Mouse (Mus musculus): ENCODE measurements around the gene Srrm4.

Gene Srrm4

GRCm38 (mm10) chr5:116552584-116552983 lies 39.0 kb downstream of the Srrm4 start:
- no peak for DNase-seq

GRCm38 (mm10) chr5:116545746-116546145 lies 45.9 kb downstream of the Srrm4 start:
- no peak for DNase-seq

GRCm38 (mm10) chr5:116542317-116542716 lies 49.3 kb downstream of the Srrm4 start:
- no peak for DNase-seq

- DNase-seq = no peak
Measured at GRCm38 (mm10) chr5:116541128-116541527, 50.5 kb downstream of the Srrm4 start.

GRCm38 (mm10) chr5:116539360-116539759 lies 52.3 kb downstream of the Srrm4 start:
- DNase-seq = no peak

- no peak for DNase-seq
Measured at GRCm38 (mm10) chr5:116538491-116538890, 53.1 kb downstream of the Srrm4 start.

GRCm38 (mm10) chr5:116526324-116526723 lies 65.3 kb downstream of the Srrm4 start:
- DNase-seq = no peak

- no peak for DNase-seq
Measured at GRCm38 (mm10) chr5:116525308-116525707, 66.3 kb downstream of the Srrm4 start.

- no peak for DNase-seq
Measured at GRCm38 (mm10) chr5:116523553-116523952, 68.1 kb downstream of the Srrm4 start.

- no peak for DNase-seq
Measured at GRCm38 (mm10) chr5:116523079-116523478, 68.5 kb downstream of the Srrm4 start.

GRCm38 (mm10) chr5:116522273-116522672 lies 69.3 kb downstream of the Srrm4 start:
- no peak for DNase-seq

GRCm38 (mm10) chr5:116518047-116518446 lies 73.6 kb downstream of the Srrm4 start:
- no peak for DNase-seq

- DNase-seq = no peak
Measured at GRCm38 (mm10) chr5:116512135-116512534, 79.5 kb downstream of the Srrm4 start.

GRCm38 (mm10) chr5:116510229-116510628 lies 81.4 kb downstream of the Srrm4 start:
- no peak for DNase-seq

GRCm38 (mm10) chr5:116501342-116501741 lies 90.3 kb downstream of the Srrm4 start:
- no peak for DNase-seq

GRCm38 (mm10) chr5:116498880-116499640 lies 92.6 kb downstream of the Srrm4 start:
- DNase-seq = no peak

- DNase-seq = no peak
Measured at GRCm38 (mm10) chr5:116497866-116498265, 93.8 kb downstream of the Srrm4 start.

- no peak for DNase-seq
Measured at GRCm38 (mm10) chr5:116497205-116497604, 94.4 kb downstream of the Srrm4 start.

GRCm38 (mm10) chr5:116496717-116497116 lies 94.9 kb downstream of the Srrm4 start:
- DNase-seq = no peak

GRCm38 (mm10) chr5:116495466-116495865 lies 96.2 kb downstream of the Srrm4 start:
- no peak for DNase-seq

- DNase-seq = no peak
Measured at GRCm38 (mm10) chr5:116494377-116494776, 97.2 kb downstream of the Srrm4 start.

- no peak for DNase-seq
Measured at GRCm38 (mm10) chr5:116492726-116493125, 98.9 kb downstream of the Srrm4 start.

- no peak for DNase-seq
Measured at GRCm38 (mm10) chr5:116491794-116492420, 99.7 kb downstream of the Srrm4 start.

- no peak for DNase-seq
Measured at GRCm38 (mm10) chr5:116490826-116491225, 100.8 kb downstream of the Srrm4 start.

GRCm38 (mm10) chr5:116489621-116490020 lies 102.0 kb downstream of the Srrm4 start:
- no peak for DNase-seq
